Mouse (Mus musculus): ENCODE measurements around the gene Car3.
"Not testable (repeated sequence)": the region's sequence is repeated elsewhere in the genome, so short reads cannot be mapped to it uniquely, and the experiment has no call there.

Car3 gene

GRCm38 (mm10) chr3:14863022-14863711 lies at the start of gene Car3:
Gene Car3, plus strand, starts transcription at chr3:14863512.
- no peak for DNase-seq (ENCODE audit: low spot score)

GRCm38 (mm10) chr3:14815396-14815795 lies 47.9 kb upstream of the Car3 start:
- DNase-seq (ENCODE audit: low spot score) = not testable (repeated sequence)

GRCm38 (mm10) chr3:14819844-14820504 lies 43.3 kb upstream of the Car3 start:
- DNase-seq (ENCODE audit: low spot score) = no peak

GRCm38 (mm10) chr3:14828896-14829295 lies 34.4 kb upstream of the Car3 start:
- no peak for DNase-seq (ENCODE audit: low spot score)

GRCm38 (mm10) chr3:14831219-14831835 lies 32.0 kb upstream of the Car3 start:
- no peak for DNase-seq (ENCODE audit: low spot score)

- no peak for DNase-seq (ENCODE audit: low spot score)
Measured at GRCm38 (mm10) chr3:14832766-14833165, 30.5 kb upstream of the Car3 start.

- DNase-seq (ENCODE audit: low spot score) = no peak
Measured at GRCm38 (mm10) chr3:14838936-14839335, 24.4 kb upstream of the Car3 start.

GRCm38 (mm10) chr3:14839466-14840118 lies 23.7 kb upstream of the Car3 start:
- DNase-seq (ENCODE audit: low spot score) = no peak

GRCm38 (mm10) chr3:14848587-14849254 lies 14.6 kb upstream of the Car3 start:
- DNase-seq (ENCODE audit: low spot score) = no peak

GRCm38 (mm10) chr3:14853966-14854365 lies 9.3 kb upstream of the Car3 start:
- no peak for DNase-seq (ENCODE audit: low spot score)

GRCm38 (mm10) chr3:14854446-14854845 lies 8.9 kb upstream of the Car3 start:
- no peak for DNase-seq (ENCODE audit: low spot score)

GRCm38 (mm10) chr3:14857874-14858273 lies 5.4 kb upstream of the Car3 start:
- no peak for DNase-seq (ENCODE audit: low spot score)

- no peak for DNase-seq (ENCODE audit: low spot score)
Measured at GRCm38 (mm10) chr3:14860291-14860690, 3.0 kb upstream of the Car3 start.

GRCm38 (mm10) chr3:14861165-14861564 lies 2.1 kb upstream of the Car3 start:
- DNase-seq (ENCODE audit: low spot score) = no peak

- no peak for DNase-seq (ENCODE audit: low spot score)
Measured at GRCm38 (mm10) chr3:14861787-14862186, 1.5 kb upstream of the Car3 start.

GRCm38 (mm10) chr3:14862654-14863021 lies 674 bp upstream of the Car3 start:
- DNase-seq (ENCODE audit: low spot score) = no peak

- no peak for DNase-seq (ENCODE audit: low spot score)
Measured at GRCm38 (mm10) chr3:14863922-14864321, 610 bp downstream of the Car3 start.

GRCm38 (mm10) chr3:14865941-14866340 lies 2.6 kb downstream of the Car3 start:
- DNase-seq (ENCODE audit: low spot score) = no peak

GRCm38 (mm10) chr3:14869779-14870178 lies 6.5 kb downstream of the Car3 start:
- DNase-seq (ENCODE audit: low spot score) = no peak

GRCm38 (mm10) chr3:14870528-14870927 lies 7.2 kb downstream of the Car3 start:
- DNase-seq (ENCODE audit: low spot score) = no peak

GRCm38 (mm10) chr3:14871386-14871785 lies 8.1 kb downstream of the Car3 start:
- no peak for DNase-seq (ENCODE audit: low spot score)

GRCm38 (mm10) chr3:14874402-14875040 lies 11.2 kb downstream of the Car3 start:
- no peak for DNase-seq (ENCODE audit: low spot score)
